Mouse (Mus musculus): ENCODE results near the gene Afap1l2. TPM values are rescaled to one million over a fixed set of nuclear protein-coding genes. Genes with fewer than 3 reads are reported as not detected.

Gene Afap1l2
- polyA plus RNA-seq, 1 experiment = 5.9 TPM

DNA sequence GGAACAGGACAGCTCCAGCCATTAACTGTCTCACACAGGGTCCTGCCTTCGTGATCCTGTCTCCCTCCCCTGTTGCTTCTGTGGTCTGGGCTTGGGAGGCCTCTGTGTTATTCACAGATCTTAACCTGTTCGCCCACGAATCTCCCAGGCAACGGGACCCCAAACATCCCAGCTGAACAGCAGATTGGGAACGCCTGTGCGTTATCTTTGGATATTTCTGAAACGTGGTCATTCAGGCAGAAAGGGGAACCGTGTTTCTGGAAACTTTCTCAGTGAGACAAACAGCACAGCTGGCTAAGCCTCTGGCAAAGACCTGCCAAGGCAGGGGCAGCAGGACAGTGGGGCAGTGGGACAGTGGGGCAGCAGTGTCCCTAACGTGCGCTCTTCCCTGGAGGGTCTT, 24.3 kb downstream of the Afap1l2 start:
- H3K27me3 ChIP-seq (ENCODE audit: control insufficient read depth, insufficient read depth, low read length) = no peaks in the 10 kb centered on the region
- DNase-seq = no peak
- H3K36me3 ChIP-seq (ENCODE audit: control insufficient read depth, insufficient read depth, low read length) = no peaks in the 10 kb centered on the region
- 71% methylated on average over 10 of the region's 10 CpGs for WGBS
- no peak for TF ChIP-seq POLR2A (IDR thresholded peaks at IDR 0.05; ENCODE audit: control insufficient read depth, extremely low read depth, insufficient read depth, low read length, poor library complexity)
- TF ChIP-seq CTCF (IDR thresholded peaks at IDR 0.05; ENCODE audit: borderline replicate concordance, control insufficient read depth, extremely low read depth, insufficient read depth, low read length, poor library complexity) = no peak
- H3K27ac ChIP-seq (ENCODE audit: control insufficient read depth, insufficient read depth, low read length) = no peak overlapping the region
- H3K4me3 ChIP-seq (ENCODE audit: control insufficient read depth, insufficient read depth, low read length) = no peak overlapping the region
- H3K4me1 ChIP-seq (replicated peaks; ENCODE audit: control insufficient read depth, insufficient read depth, low read length) = no peaks in the 10 kb centered on the region

DNA sequence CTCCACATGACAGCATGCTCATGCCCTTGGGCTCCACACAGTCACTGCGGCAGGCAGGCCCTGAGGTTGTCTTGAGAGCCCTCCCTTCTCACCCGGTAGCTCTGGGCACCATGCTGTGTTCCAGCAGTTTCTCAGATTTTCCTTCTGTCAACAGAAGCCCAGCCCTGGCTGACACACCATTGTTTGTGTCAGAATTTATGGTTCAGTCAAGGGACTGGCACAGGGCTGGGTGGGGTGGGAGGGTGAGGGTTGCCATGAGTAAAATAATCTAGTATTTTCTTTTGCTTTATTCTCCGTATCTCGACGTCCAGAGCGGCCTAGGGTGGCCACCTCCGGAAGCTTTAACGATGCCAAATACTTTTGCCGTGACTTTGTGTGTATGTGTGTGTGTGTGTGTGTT, 26.3 kb downstream of the Afap1l2 start:
- TF ChIP-seq CTCF (IDR thresholded peaks at IDR 0.05; ENCODE audit: borderline replicate concordance, control insufficient read depth, extremely low read depth, insufficient read depth, low read length, poor library complexity) (no peak), POLR2A (IDR thresholded peaks at IDR 0.05; ENCODE audit: control insufficient read depth, extremely low read depth, insufficient read depth, low read length, poor library complexity) (no peak)
- WGBS = 87% methylated on average over 9 of the region's 9 CpGs
- H3K27me3 ChIP-seq (ENCODE audit: control insufficient read depth, insufficient read depth, low read length) = no peaks in the 10 kb centered on the region

DNA sequence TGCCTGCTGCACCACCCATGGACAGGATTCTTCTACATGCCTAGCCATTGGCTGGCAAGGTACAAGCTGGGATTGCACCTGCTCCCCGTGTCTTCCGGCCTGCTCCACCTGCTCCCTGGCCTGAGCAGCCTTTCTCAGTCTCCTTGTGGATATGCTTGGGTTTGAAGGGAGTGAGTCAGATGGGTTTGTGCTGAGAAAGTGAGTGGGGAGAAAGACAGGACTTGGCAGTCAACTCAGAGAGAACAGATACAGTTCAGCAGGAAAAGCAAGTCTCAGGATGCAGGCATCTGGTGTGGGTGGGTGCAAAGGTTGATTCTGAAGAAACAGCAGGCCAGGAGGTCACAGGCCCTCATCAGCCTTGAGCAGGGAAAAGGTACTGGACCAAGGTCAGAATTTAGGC, 27.2 kb downstream of the Afap1l2 start:
- no peaks in the 10 kb centered on the region for H3K36me3 ChIP-seq (ENCODE audit: control insufficient read depth, insufficient read depth, low read length)
- H3K27me3 ChIP-seq (ENCODE audit: control insufficient read depth, insufficient read depth, low read length) = no peaks in the 10 kb centered on the region
- H3K27ac ChIP-seq (ENCODE audit: control insufficient read depth, insufficient read depth, low read length) = no peak overlapping the region
- no peaks in the 10 kb centered on the region for H3K4me1 ChIP-seq (replicated peaks; ENCODE audit: control insufficient read depth, insufficient read depth, low read length)
- DNase-seq = no peak
- 98% methylated on average over 2 of the region's 2 CpGs for WGBS
- no peak for TF ChIP-seq CTCF (IDR thresholded peaks at IDR 0.05; ENCODE audit: borderline replicate concordance, control insufficient read depth, extremely low read depth, insufficient read depth, low read length, poor library complexity)
- no peak for TF ChIP-seq POLR2A (IDR thresholded peaks at IDR 0.05; ENCODE audit: control insufficient read depth, extremely low read depth, insufficient read depth, low read length, poor library complexity)
- H3K4me3 ChIP-seq (ENCODE audit: control insufficient read depth, insufficient read depth, low read length) = no peak overlapping the region

More for the DNA sequence above, 26.3 kb downstream of the Afap1l2 start:
- H3K4me1 ChIP-seq (replicated peaks; ENCODE audit: control insufficient read depth, insufficient read depth, low read length) = no peaks in the 10 kb centered on the region
- no peaks in the 10 kb centered on the region for H3K36me3 ChIP-seq (ENCODE audit: control insufficient read depth, insufficient read depth, low read length)
- no peak overlapping the region for H3K27ac ChIP-seq (ENCODE audit: control insufficient read depth, insufficient read depth, low read length)
- DNase-seq = no peak
- H3K4me3 ChIP-seq (ENCODE audit: control insufficient read depth, insufficient read depth, low read length) = no peak overlapping the region

DNA sequence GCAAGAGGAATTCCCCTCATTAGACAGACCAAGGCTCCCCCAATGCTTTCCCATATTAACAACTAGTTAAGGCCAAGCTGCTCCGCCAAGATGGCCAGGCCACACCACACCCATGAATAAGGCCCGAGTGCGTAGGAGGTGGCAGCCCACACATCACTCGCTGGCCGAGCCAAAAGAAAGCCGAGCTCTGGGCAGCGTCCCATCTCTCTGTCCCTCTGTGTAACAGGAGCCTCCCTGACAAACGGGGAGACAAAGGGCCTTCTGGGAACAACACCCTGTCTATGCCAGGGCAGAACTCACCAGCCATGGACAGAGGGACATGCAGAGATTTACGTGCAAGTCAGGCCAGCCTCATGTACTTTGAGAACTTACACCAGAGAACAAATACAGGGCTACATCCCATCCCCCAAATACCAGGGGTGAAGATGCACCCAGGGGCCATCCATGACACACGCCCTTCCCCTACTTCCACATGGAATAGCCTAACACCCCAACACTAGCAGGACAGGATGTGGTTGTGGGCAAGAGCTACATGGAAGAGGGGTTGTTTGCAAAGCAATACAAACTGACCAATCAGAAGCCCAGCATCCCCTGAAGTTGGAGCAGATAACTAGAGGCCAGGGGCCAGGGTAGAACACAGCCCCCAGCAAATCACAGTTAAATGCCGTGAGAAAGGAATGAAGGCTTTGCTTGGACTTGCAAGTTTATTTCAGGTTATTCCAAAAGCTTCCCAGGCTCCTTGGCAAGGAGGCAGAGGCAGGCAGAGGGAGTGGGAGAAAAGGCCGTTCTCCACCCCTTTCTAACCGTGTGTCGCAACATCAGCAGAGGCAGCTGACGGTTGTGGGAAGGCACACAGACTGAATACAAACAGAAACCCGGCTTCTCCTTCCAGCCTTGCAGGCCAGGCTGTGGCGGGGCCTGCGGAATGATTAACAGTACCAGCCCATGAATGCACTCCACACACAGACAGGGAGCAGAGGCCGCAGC, 30.8 kb downstream of the Afap1l2 start:
- no peak overlapping the region; the same call in 1 of the 2 replicates for H3K27ac ChIP-seq (ENCODE audit: control insufficient read depth, insufficient read depth, low read length)
- no peaks in the 10 kb centered on the region for H3K4me1 ChIP-seq (replicated peaks; ENCODE audit: control insufficient read depth, insufficient read depth, low read length)
- WGBS = 84% methylated on average over 19 of the region's 19 CpGs
- no peaks in the 10 kb centered on the region for H3K36me3 ChIP-seq (ENCODE audit: control insufficient read depth, insufficient read depth, low read length)
- H3K4me3 ChIP-seq (ENCODE audit: control insufficient read depth, insufficient read depth, low read length) = no peak overlapping the region
- DNase-seq = no peak
- TF ChIP-seq CTCF (IDR thresholded peaks at IDR 0.05; ENCODE audit: borderline replicate concordance, control insufficient read depth, extremely low read depth, insufficient read depth, low read length, poor library complexity) (no peak), POLR2A (IDR thresholded peaks at IDR 0.05; ENCODE audit: control insufficient read depth, extremely low read depth, insufficient read depth, low read length, poor library complexity) (no peak)
- no peaks in the 10 kb centered on the region for H3K27me3 ChIP-seq (ENCODE audit: control insufficient read depth, insufficient read depth, low read length)

DNA sequence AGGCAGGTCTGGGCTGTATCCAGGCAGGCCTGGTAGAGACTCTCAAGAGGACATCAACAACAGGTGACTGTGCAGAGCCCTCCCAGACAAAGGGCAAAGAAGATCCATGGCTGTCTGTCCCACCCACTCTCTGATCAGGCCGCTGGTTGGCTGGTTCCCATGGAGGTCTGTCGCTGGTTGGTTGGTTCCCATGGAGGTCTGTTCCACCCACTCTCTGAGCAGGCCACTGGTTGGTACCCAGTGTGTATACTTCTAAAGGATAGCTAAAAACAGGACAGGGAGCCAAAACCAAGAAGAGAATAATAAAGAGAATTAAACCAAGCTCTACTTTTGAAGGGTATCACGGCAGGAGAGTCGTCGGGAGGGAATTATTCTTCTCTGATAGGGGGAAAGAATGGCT, 31.5 kb downstream of the Afap1l2 start:
- WGBS = 94% methylated on average over 5 of the region's 5 CpGs

DNA sequence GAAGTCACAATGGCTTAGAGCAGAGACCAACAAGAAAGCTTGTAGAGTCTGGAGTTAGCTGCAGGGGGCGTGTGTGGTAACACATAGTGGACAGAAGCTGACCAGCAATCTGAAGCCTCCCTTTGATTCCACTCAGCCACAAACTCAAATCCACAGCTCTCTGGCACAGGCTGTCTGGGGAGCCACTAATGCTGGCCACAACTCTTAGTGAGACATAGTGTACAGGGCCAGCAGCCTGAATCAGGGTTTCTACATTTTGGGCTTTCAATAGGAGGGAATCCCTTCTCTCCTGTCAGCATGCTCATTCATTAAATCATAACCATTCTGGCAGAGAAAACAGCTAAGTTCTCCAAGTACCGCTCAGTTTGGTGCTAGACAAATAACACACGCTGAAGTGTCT, 32.5 kb downstream of the Afap1l2 start:
- H3K27ac ChIP-seq (ENCODE audit: control insufficient read depth, insufficient read depth, low read length) = no peak overlapping the region
- 92% methylated on average over 3 of the region's 3 CpGs for WGBS
- no peak overlapping the region for H3K4me3 ChIP-seq (ENCODE audit: control insufficient read depth, insufficient read depth, low read length)

More for the DNA sequence above, 31.5 kb downstream of the Afap1l2 start:
- Histone ChIP-seq H3K4me3 (ENCODE audit: control insufficient read depth, insufficient read depth, low read length) (no peak overlapping the region), H3K27ac (ENCODE audit: control insufficient read depth, insufficient read depth, low read length) (no peak overlapping the region), H3K36me3 (ENCODE audit: control insufficient read depth, insufficient read depth, low read length) (no peaks in the 10 kb centered on the region), H3K4me1 (replicated peaks; ENCODE audit: control insufficient read depth, insufficient read depth, low read length) (no peaks in the 10 kb centered on the region), H3K27me3 (ENCODE audit: control insufficient read depth, insufficient read depth, low read length) (no peaks in the 10 kb centered on the region)
- DNase-seq = no peak
- TF ChIP-seq POLR2A (IDR thresholded peaks at IDR 0.05; ENCODE audit: control insufficient read depth, extremely low read depth, insufficient read depth, low read length, poor library complexity) (no peak), CTCF (IDR thresholded peaks at IDR 0.05; ENCODE audit: borderline replicate concordance, control insufficient read depth, extremely low read depth, insufficient read depth, low read length, poor library complexity) (no peak)

More for the DNA sequence above, 32.5 kb downstream of the Afap1l2 start:
- Histone ChIP-seq H3K27me3 (ENCODE audit: control insufficient read depth, insufficient read depth, low read length) (no peaks in the 10 kb centered on the region), H3K36me3 (ENCODE audit: control insufficient read depth, insufficient read depth, low read length) (no peaks in the 10 kb centered on the region), H3K4me1 (replicated peaks; ENCODE audit: control insufficient read depth, insufficient read depth, low read length) (no peaks in the 10 kb centered on the region)
- no peak for DNase-seq
- no peak for TF ChIP-seq CTCF (IDR thresholded peaks at IDR 0.05; ENCODE audit: borderline replicate concordance, control insufficient read depth, extremely low read depth, insufficient read depth, low read length, poor library complexity)
- no peak for TF ChIP-seq POLR2A (IDR thresholded peaks at IDR 0.05; ENCODE audit: control insufficient read depth, extremely low read depth, insufficient read depth, low read length, poor library complexity)

Measured in thymus, adult 2 months (tissue).